Mouse (Mus musculus) bone marrow, adult 2 months (tissue): ENCODE data around the gene Rtn4rl1.

Experiments
- CTCF ChIP-seq: fragments of 200-500 bp; IDR thresholded peaks from 2 replicates; pipeline ENCODE4 v1.5.1; 2011; ENCODE audit warnings: low read length, control low read depth; ENCODE audit not compliant: control insufficient read depth, insufficient read depth
- POLR2A ChIP-seq: fragments of 200-500 bp; IDR thresholded peaks from 2 replicates; pipeline ENCODE4 v1.6.1; 2011; ENCODE audit warnings: low read depth, mild to moderate bottlenecking, control low read depth, low read length, borderline replicate concordance; ENCODE audit not compliant: control insufficient read depth

GRCm38 (mm10) chr11:75147846-75148168 lies 45.8 kb upstream of the Rtn4rl1 start:
- TF ChIP-seq CTCF (no peak), POLR2A (no peak)
